Mouse (Mus musculus) kidney, postnatal 4 days (tissue): ENCODE measurements at regions not wholly inside any gene's neighbourhood (a gene's known extent, or its start where the extent isn't known, plus 50 kb on each side); places are given as distances from the start of the nearest gene placed in this dataset.

ENCODE experiments used
- DNase-seq, 2 experiments: peaks; one replicate each; pipeline ENCODE4 v3.0.0; 2021; ENCODE audit warnings: mixed read lengths in 2 of 2

DNA sequence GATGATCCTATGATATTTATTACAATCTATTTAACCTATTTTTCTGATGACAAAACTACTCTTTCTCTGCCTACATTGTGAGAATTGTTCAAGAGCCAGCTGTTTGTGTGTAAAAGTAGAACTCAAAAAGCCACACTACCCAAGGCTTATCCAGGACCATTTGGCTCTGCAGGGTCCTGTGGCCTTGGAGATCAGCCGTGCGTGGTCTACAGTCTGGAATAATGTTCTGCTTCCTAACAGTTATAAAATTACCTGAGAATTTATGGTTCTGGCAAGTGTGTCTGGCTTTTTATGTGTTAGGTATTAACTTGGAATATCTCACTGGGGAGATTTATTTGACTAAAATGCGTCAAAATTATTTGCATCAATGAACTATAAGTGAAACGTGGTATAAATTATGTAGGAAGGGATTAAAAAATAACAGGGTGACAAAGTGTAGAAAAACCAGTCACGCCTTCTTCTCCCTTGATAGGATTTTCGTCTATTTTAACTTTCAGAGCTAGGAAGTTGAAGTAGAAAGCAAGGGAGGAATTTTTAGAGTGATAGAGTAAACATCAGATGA is 1789.0 kb upstream of the Gm7489 start:
- DNase-seq = no peak

DNA sequence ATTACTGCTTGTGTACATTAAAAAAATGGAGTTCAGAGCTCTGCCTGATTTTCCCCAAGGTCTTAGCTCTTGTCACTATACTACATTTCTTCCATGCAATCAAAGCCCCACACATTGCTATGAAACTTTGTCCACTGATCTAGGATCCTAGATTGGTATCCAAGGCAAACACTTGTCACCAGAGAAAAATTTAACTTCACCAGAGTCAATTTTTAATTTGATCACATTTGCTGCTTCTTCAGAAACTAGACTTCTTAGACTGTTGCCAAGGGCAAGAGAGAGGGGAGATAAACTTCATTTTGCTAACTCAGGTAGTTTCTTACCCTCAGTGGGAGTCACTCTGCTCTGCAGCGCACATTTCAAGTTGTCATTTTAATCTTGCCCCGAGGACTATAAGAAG is 1775.9 kb upstream of the Gm7489 start:
- DNase-seq = no peak

DNA sequence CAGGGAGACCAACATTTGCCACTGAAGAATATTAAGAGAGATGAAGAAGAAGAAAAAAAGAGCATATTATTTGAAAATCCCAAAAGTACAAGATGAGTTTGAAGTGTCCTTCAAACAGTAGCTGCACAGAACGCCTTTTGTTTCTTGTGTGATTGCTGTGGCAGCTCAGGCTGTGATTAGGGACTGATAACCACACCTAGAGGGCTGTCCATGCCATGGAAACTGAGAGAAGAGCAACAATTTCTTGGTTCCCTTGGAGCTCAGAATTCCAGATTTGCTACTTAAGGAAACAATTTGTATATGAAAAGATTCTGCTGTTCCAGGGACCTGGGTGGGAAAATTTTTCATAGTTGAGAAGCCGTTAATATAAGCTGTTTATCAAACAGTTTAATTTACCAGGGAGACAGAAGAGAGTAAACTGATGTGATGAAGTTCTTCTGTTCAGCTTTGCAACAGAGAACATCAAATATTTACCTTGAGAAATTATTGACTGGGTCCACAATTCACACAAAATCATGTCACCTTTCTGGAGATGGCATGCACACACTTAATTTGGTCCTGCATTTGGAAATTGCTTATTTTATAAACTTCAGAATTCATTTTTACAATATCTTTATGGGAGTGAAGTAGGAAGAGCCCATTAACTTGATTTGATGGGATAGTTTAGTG is 1770.2 kb upstream of the Gm7489 start:
- no peak for DNase-seq

DNA sequence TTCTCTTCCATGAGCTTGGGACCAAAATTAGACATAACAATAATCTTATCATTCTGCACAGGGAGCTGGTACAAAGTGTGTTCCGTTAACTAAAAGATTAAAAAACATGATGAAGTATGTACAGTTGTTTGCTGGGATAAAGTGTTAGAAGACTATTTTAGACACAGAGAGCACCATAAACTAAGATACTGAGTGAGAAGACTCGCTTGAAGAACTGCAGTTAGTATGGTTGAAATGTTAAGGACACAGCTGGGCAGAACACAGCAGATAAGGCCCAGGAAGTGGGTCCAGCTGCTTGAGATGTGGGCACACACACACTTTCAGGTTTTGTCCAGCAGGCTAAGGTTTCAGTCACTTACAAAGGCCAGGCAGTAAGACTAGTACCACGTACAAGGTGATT is 1748.0 kb upstream of the Gm7489 start:
- DNase-seq = no peak

DNA sequence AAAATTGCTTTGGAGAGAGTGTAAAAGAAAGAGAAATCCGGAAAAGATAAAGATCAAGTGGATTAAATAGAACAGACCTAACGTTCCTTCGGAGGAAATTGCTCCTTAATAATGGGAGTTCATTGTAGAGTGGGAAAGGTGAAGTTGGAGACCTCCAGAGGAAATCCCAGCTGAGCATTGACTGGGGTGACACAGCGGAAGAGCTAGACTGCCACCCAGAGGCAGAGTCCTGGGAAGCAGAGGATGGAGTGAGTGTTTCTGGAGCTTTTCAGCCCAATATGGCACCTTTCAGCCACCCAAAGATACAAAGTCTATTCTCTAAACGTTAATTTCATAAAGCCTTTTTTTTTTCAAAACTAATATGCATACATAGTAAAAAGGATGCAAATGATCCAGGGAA is 1731.3 kb upstream of the Gm7489 start:
- peak; percentile 51 to 61 for DNase-seq

DNA sequence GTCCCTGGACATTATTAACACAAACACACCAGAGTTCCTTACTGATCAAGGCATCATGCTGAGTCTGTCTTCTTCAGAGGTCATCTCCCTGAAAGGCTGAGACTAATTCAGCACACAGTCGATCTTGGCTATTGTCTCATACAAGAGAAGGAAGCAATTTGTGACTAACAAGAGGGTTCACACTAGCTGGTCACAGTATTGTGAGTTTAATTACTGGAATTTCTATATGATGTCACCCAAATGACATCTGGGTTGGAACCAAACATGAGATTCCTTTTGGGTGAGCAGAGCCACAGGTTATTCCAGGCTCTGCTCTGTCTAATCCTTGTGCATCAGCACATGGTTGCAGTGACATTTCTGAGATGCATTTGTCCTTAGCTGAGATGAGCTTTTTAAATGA is 1728.9 kb upstream of the Gm7489 start:
- no peak for DNase-seq

DNA sequence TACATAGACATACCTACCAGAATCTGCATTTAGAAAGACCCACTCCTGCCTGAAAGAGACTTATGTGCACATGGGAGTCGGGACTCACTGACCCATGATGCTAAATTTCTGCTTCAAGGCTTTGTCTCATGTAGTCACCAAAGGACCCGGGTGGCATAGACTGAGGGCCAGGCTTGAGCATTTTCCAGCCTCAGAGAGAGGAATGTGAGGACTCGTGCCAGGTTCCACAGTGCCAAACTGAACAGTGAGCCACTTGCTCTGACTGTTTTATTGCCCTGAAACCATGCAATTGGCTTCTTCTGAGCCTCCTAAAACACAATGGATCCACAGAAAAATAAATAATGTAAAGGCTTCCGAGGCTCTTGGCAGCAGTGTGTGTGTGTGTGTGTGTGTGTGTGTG is 1727.9 kb upstream of the Gm7489 start:
- DNase-seq = no peak

DNA sequence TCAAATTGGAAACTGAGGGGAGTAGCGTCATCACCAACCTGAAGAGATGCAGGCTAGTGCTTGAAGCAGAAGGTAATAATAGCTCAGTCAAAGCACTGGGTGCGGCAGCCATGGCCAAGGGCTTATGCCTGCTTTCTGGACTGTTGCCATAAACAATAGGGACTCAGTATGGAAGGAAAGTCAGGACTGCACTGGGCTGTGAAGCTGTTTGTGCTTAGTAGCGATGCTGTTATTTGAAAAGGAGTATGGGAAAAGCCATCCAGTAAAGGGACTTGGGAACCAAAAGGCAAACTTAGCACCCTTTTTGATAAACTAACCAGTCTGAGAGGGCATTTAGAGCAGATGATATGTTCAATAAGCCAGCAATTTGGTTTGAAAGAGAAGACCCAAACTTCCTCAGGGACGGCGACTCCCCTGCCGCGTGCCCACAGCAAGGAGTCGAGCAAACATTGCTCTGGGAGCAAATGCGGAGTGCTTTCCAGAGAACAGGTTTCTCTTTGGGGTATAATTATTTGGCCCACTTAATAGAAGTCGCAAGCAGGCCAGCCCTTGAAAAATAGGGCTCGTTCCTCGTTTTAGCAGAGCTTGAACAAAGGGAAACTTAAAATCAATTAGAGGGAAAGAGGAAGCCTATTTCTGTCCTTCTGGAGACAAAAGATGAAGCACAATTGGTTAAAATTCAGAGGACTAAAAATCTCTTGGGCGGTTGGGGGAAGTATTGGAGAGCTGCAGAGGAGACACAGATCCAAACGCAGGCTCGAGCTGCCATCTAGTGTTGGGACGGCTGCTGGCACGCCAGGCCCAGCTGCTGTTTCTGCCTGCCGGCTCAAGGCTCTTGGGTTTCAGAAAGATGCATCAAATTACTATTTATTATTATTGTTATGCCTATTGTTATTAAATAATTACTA is 1724.3 kb upstream of the Gm7489 start:
- peak; percentile 86 to 88 for DNase-seq

DNA sequence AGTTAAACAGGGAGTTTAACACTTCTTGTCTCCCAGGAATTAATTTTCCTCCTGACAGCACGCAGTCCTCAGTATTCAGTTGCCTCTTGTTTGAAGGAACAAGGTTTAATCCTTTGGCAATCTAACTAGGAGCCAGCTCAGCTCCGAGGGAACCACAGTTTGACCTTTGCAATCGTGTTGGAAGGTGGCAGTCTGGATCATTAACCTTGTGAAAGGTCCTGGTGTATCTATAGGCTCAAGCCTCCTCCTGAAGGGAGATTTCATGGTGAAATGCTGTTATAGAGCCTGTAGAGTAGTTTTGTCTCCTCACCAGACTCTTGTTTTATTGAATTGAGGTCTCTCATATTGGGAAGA is 1723.6 kb upstream of the Gm7489 start:
- no peak for DNase-seq

DNA sequence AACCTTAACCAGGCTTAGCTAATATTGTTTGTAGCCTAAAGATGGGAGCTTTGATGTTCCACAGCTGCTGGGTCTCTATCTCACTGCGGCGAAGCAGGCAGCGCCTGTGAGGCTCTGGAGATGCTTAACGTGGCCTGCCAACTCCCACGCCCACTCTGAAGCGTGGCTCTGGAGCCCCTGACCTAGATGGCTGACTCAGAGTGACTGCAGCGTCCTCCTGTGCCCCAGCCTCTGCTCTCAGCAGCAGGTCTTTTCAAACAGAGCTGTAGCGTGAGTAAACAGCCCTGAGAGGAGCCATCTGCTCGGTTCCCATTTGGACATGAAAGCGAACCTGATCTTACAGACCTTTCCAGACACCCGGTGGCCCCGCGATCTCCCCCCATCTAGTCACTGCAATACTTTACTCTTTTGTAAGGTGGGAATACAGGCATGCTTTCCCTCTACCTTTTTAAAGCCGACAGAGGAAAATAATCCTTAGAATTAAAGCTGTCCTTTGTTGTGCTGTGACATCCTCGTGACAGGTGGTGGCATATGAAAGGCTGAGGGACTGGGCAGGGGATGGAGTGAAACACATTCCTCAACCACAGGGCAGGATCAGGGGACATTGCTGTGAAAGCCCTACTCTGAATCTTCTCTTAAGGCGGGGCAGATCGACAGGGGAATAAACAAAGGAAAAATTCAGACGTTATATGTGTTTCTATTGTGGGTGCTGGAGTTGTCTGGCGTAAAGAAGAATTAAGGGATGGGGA is 1723.0 kb upstream of the Gm7489 start:
- DNase-seq = peak; percentile 18 to 40

DNA sequence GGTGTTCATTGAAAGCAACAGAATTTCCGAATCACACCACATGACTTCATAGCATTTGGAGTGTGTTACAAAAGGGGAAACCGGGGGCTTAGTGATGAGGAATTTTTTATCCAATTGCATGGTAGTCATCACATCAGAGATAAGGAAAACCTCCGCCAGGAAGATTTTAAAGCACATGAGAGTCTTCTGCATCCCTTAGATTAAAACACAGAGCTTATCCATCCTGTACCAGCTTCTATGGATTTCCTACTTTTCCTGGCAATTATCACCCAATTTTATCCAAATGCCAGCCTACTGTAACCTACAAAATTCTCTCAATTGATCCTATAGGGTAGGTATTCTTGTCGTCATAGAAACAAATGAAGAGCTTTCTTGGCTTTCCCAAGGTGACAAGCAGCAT is 1718.6 kb upstream of the Gm7489 start:
- DNase-seq = no peak

DNA sequence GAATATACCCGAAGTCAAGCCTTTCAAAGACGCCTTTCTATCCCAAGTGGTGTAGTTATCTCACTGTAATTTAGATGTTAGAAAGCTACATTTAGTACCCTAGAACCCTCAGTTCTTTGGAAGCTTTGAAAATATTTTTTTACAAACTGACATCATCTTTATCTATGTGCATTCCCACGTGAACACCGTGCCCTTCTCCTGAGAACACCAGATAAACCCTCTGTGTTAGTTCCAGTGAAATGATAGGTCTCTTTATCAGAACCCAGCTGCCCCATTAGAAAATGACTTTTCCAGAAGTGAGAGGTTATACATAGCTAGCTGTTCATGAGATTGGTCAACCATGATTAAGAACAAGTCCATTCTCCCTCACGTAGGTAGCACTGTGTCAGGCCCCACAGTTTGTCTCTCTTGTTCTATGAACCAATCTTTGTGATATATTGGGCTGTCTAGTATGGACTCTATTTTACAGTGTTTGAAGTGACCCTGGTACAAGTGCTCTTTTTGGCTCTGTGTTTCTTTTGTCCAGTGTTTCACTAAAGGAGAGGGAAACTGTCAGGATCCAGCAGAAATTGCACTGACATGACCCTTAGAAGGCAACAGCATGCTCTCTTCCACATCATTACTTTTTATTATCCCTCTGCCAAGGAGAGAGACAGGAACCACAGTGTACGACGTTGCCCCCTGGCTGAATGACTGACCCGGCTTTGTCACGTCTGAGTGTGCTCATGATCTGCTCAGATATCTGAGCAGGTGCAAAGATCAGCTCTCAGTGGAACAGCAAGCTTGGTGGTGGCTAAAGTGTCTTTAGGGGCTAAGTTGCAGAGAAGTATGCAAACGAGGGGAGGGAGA is 1717.9 kb upstream of the Gm7489 start:
- peak; percentile 9 to 13 for DNase-seq

DNA sequence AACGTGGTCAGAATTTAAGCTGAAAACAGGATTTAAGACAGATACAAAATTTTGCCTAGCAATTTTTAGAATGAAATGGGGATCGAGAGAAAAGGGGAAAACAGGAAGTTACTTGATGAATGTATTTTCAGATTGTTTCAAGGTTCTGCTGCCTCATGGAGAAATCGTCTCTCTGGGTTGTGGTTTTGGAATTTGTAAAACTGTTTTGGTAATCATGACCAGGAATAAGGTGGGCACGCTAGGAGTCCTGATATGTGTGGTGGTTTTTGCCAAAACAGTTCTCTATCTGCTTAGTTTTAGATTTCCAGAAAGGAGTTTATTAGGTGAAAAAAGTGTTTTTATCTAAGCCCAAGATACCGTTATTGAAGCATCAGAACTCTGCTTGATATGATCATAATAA is 1716.9 kb upstream of the Gm7489 start:
- DNase-seq = no peak

DNA sequence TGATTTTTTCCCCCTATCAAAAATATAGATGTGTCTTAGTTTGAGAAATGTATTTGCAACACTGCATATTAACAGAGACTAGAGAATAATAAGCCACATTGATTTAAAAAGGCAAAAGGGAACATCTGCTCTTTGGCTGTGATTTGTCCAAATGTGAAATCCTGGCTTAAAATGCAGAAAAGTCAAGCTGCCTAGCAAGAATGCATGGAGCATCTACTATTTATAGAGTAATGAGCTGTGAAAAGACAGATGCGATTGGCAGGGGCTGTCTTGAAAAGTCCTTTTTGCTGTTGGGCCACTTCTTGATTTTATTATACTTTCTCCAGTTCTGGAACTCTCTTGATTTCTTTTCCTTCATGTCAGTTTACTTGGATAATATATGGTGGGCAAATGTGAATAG is 1707.8 kb upstream of the Gm7489 start:
- DNase-seq = no peak

DNA sequence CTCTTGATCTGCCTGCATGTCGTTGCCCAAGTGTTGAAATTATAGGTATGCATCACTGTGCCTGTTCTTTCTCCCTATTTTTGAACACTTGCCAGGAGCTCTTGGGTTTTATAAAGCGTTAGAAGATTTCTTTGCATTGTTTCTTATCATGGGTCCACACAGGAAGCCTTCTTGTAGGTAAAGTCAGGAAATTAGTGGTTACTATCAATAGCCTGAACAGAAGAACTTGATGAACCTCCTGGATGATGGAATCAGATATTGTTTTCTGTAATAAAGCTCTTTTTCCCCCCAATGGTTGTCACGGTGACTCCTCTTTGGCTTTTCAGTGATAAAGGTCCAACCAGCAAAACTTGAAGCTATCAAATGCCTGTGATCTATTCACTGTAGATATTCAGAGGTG is 1706.0 kb upstream of the Gm7489 start:
- no peak for DNase-seq

DNA sequence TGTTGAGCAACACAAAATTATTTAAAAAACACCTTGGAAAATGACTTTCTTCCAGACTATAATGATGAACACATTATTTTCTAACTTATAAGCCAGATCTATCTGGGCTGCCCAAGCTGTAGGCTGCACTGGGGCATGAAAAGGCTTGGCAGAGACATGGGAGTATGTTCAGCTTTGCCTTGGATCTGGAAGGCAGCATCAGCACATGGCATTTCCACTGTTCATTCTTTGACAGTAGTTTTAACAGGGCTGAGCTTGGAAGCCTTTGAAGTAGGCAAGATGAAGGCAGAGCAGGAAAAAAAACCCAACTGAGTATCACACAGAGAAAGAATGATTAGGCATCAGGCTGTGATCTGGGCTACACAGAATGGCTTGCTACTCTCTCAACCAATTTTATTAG is 1705.3 kb upstream of the Gm7489 start:
- DNase-seq = no peak

DNA sequence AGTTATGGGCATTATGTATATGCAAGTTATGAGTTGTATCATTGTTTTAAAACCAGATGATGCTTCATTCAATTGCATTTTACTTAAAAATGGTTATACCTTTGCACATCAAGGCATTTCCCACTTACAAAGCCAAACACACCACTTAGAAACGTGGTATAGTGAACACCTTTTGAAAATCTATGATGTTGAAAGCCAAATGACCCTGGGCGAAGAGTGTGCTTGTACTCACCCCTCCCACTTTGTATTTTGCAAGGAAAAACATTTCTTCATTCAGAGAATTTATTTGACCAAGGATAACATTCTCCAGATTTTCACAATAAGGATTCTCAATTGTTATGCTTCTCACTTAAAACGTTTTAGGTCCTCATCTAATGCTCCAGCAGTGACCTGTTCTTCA is 1693.5 kb upstream of the Gm7489 start:
- no peak for DNase-seq

DNA sequence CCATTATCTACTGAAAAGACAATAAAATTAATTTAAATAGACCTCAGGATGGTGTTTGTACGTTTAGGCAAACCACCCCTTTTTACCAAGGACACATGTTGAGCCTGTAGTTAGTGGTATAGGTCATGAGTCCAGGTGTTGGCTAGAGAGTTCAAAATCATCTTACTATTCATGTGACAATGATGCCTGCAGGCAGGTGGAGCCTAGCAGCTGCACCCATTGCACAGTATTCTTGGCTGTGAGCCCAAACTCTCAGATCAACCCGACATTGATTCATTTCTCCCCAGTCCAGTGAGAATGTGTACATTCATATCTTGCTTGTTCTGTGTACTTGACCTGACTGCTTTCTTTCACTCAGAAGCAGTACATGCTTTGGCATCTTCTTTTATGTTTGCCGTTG is 1677.4 kb upstream of the Gm7489 start:
- DNase-seq = no peak

DNA sequence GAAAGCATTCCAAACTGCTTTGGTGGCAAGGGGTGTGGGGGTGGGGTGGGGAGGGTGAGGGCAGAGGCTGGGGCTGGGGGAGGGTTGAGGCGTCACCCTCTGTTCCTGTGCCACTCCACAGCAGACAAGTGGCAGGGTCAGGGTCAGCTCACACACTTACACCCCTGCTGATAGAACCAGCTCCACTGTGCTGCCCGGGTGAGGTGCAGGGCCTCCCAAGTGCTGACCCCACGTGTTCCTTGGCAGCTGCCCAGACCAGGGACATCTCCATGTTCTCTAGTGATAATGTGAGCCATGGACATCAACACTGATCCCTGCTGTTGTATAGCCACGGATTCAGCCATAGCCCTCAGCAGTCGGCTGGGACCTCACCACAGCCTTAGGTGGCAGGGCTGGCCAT is 1652.3 kb upstream of the Gm7489 start:
- no peak for DNase-seq

DNA sequence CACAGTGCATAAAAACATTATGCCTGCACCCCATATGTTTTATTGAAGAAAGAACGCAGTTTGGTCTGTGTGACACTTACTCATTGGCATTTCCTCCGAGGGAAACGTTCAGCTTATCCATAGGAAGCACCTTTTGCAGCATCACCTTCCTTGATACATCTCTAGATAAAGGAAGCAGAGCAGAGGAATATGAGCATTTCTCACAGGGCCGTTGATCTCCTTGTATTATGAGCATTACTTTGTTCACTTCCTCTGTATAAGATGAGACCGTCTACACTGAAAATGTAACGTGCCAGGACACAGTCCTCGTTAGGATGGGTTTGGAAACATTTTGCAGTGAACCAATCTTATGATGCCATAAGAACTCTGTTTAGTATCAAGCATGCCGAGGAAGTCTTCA is 1648.5 kb upstream of the Gm7489 start:
- DNase-seq = no peak

DNA sequence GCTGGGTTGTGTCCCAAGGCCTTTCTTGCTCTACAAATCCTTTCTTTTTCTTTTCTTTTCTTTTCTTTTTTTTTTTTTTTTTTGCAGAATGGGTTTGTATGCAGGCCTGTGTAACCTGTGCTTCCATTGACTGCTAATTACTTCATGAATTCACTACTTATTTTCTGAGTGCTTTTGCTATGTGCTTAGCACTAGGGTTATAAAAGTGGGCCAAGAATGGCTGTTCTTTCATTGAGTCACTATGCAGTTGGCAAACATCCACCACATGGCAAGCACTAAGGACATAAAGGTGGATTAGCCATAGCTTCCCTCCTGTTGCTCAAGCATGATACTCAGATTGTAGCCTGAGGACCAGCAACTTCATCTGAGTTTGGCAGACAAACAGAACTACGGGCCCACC is 1641.8 kb upstream of the Gm7489 start:
- no peak for DNase-seq
